Mouse (Mus musculus): ENCODE measurements around the gene Swi5.

Gene Swi5

GRCm38 (mm10) chr2:32287923-32288367, at the start of gene Swi5:
Gene Swi5, minus strand, starts transcription at chr2:32288075.
- peak; percentile 100 for DNase-seq

GRCm38 (mm10) chr2:32335888-32336287, 48.0 kb upstream of the Swi5 start:
- DNase-seq: no peak

GRCm38 (mm10) chr2:32332159-32332558, 44.3 kb upstream of the Swi5 start:
- DNase-seq: no peak

GRCm38 (mm10) chr2:32329531-32329930, 41.7 kb upstream of the Swi5 start:
- no peak for DNase-seq

- DNase-seq: no peak
These were observed 41.1 kb upstream of the Swi5 start for GRCm38 (mm10) chr2:32328911-32329460.

- no peak for DNase-seq
These were observed 39.3 kb upstream of the Swi5 start for GRCm38 (mm10) chr2:32327200-32327599.

- no peak for DNase-seq
These were observed 37.5 kb upstream of the Swi5 start for GRCm38 (mm10) chr2:32325342-32325741.

GRCm38 (mm10) chr2:32324322-32324721, 36.4 kb upstream of the Swi5 start:
- DNase-seq: no peak

- peak; percentile 55 for DNase-seq
These were observed 35.2 kb upstream of the Swi5 start for GRCm38 (mm10) chr2:32322754-32323741.

GRCm38 (mm10) chr2:32321591-32322298, 33.9 kb upstream of the Swi5 start:
- no peak for DNase-seq

- DNase-seq: no peak
These were observed 32.8 kb upstream of the Swi5 start for GRCm38 (mm10) chr2:32320721-32321120.

- no peak for DNase-seq
These were observed 32.0 kb upstream of the Swi5 start for GRCm38 (mm10) chr2:32319586-32320580.

GRCm38 (mm10) chr2:32318709-32319585, 31.1 kb upstream of the Swi5 start:
- no peak for DNase-seq

GRCm38 (mm10) chr2:32317791-32318417, 30.0 kb upstream of the Swi5 start:
- DNase-seq: no peak

- DNase-seq: no peak
These were observed 29.2 kb upstream of the Swi5 start for GRCm38 (mm10) chr2:32316887-32317656.

GRCm38 (mm10) chr2:32315751-32316150, 27.9 kb upstream of the Swi5 start:
- no peak for DNase-seq

GRCm38 (mm10) chr2:32314831-32315230, 27.0 kb upstream of the Swi5 start:
- DNase-seq: no peak

- DNase-seq: peak; percentile 82
These were observed 24.6 kb upstream of the Swi5 start for GRCm38 (mm10) chr2:32312318-32312964.
